ENCODE assay signal across 8 mouse cellular contexts in genomic region chr1:156781076-156781741, GRCm38 (mm10). TPM values are rescaled to one million over a fixed set of nuclear protein-coding genes. Genes with fewer than 3 reads are reported as not detected.
A peak's percentile ranks its signal among the peaks of the same experiment; 100 is the strongest.
DNase-seq lines count a peak whose midpoint lies in the region; ATAC-seq and TF ChIP-seq lines count a peak whose summit lies in the region.

No protein-coding gene starts in this region.

- DNase-seq in layer of hippocampus, adult 2 months (ENCODE audit: low spot score in 2 of 2) = peak in 1 of 2 experiments; percentile 27
- no peak for DNase-seq in layer of hippocampus, adult 9-11 months
- peak; percentile 88 for DNase-seq in fibroblast of lung, adult 2 months (ENCODE audit: low read depth)
- DNase-seq in limb, embryonic 11.5 days (ENCODE audit: low spot score) = peak; percentile 70
- no peak for DNase-seq in natural killer cell, adult 2 months (ENCODE audit: low spot score in 2 of 2)
- no peak for DNase-seq in spleen, postnatal 10 days (ENCODE audit: low spot score in 2 of 2)

- H3K4me3 ChIP-seq in layer of hippocampus, adult 2 months = no peak overlapping the region
- H3K4me3 ChIP-seq in heart, embryonic 14.5 days (ENCODE audit: control insufficient read depth in 1 of 2, insufficient read depth in 1 of 2, low read depth in 1 of 2, low read length in 2 of 2) = no peak overlapping the region
- H3K4me3 ChIP-seq in limb, embryonic 11.5 days (ENCODE audit: low read depth, low read length) = no peak overlapping the region
- H3K4me3 ChIP-seq in neural tube, embryonic 14.5 days (ENCODE audit: low read depth, low read length) = no peak overlapping the region

- H3K4me2 ChIP-seq in heart, embryonic 14.5 days (ENCODE audit: low read length) = peak overlapping the region; percentile 66
- no peak overlapping the region; the same call in 1 of the 2 replicates for H3K4me2 ChIP-seq in limb, embryonic 11.5 days (ENCODE audit: low read depth, severe bottlenecking)
- H3K4me2 ChIP-seq in neural tube, embryonic 14.5 days (ENCODE audit: low read depth, low read length) = no peak overlapping the region

- H3K36me3 ChIP-seq in heart, embryonic 14.5 days (ENCODE audit: control insufficient read depth, insufficient read depth, low read length) = no peaks in the 10 kb centered on the region
- H3K36me3 ChIP-seq in limb, embryonic 11.5 days (ENCODE audit: control insufficient read depth, insufficient read depth, low read length) = no peaks in the 10 kb centered on the region
- no peaks in the 10 kb centered on the region for H3K36me3 ChIP-seq in neural tube, embryonic 14.5 days (ENCODE audit: control insufficient read depth, insufficient read depth, low read length)

- peak overlapping the region; percentile 51; the same call in 1 of the 2 replicates for H3K27ac ChIP-seq in layer of hippocampus, adult 2 months
- H3K27ac ChIP-seq in heart, embryonic 14.5 days (replicated peaks in 1 of 2; ENCODE audit: control insufficient read depth in 1 of 2, insufficient read depth in 1 of 2, low read depth in 2 of 2, low read length in 2 of 2) = peak overlapping the region; percentile 94 to 96
- peak overlapping the region; percentile 78 for H3K27ac ChIP-seq in limb, embryonic 11.5 days (replicated peaks; ENCODE audit: low read depth, low read length)
- peak overlapping the region; percentile 23; the same call in 1 of the 2 replicates for H3K27ac ChIP-seq in neural tube, embryonic 14.5 days (ENCODE audit: low read depth, low read length)

- H3K9ac ChIP-seq in heart, embryonic 14.5 days (ENCODE audit: low read length) = peak overlapping the region; percentile 28; the same call in 1 of the 2 replicates
- H3K9ac ChIP-seq in limb, embryonic 11.5 days (ENCODE audit: low read length) = no peak overlapping the region
- no peak overlapping the region for H3K9ac ChIP-seq in neural tube, embryonic 14.5 days (replicated peaks; ENCODE audit: low read depth, low read length)

- TF ChIP-seq CTCF in layer of hippocampus, adult 2 months (conservative IDR thresholded peaks at IDR 0.05) = no peak

- no peaks in the 10 kb centered on the region for H3K27me3 ChIP-seq in heart, embryonic 14.5 days (ENCODE audit: control insufficient read depth, insufficient read depth, low read length)
- no peaks in the 10 kb centered on the region for H3K27me3 ChIP-seq in limb, embryonic 11.5 days (ENCODE audit: control insufficient read depth, insufficient read depth, low read length)
- H3K27me3 ChIP-seq in neural tube, embryonic 14.5 days (ENCODE audit: control insufficient read depth, insufficient read depth, low read length) = no peaks in the 10 kb centered on the region

- H3K9me3 ChIP-seq in heart, embryonic 14.5 days (ENCODE audit: control insufficient read depth, low read length) = no peaks in the 10 kb centered on the region
- no peaks in the 10 kb centered on the region for H3K9me3 ChIP-seq in limb, embryonic 11.5 days (ENCODE audit: control insufficient read depth, low read length)
- no peaks in the 10 kb centered on the region for H3K9me3 ChIP-seq in neural tube, embryonic 14.5 days (ENCODE audit: control insufficient read depth, low read length)

- H3K4me1 ChIP-seq in heart, embryonic 14.5 days (ENCODE audit: control insufficient read depth in 2 of 2, insufficient read depth in 2 of 2, low read length in 2 of 2) = peaks cover 33 to 37% of the 10 kb centered on the region in 2 experiments
- peaks cover 27% of the 10 kb centered on the region for H3K4me1 ChIP-seq in limb, embryonic 11.5 days (ENCODE audit: control insufficient read depth, insufficient read depth, low read length)
- peaks cover 14% of the 10 kb centered on the region for H3K4me1 ChIP-seq in neural tube, embryonic 14.5 days (ENCODE audit: control insufficient read depth, insufficient read depth, low read length)

- ATAC-seq in heart, embryonic 14.5 days (ENCODE audit: insufficient number of reproducible peaks, insufficient read depth, low FRiP score, low read depth) = 0 out of 2 replicates have a peak, but pooled peaks have one; percentile 37
- ATAC-seq in limb, embryonic 11.5 days (ENCODE audit: insufficient number of reproducible peaks, low FRiP score, low TSS enrichment, low read depth) = peak; percentile 65
- peak; percentile 30; the same call in 1 of the 2 replicates for ATAC-seq in neural tube, embryonic 14.5 days (ENCODE audit: low read depth)

- WGBS in heart, embryonic 14.5 days = 48% methylated on average over 12 of the region's 12 CpGs
- 8% methylated on average over 12 of the region's 12 CpGs for WGBS in limb, embryonic 11.5 days
- WGBS in neural tube, embryonic 14.5 days = 10% methylated on average over 12 of the region's 12 CpGs

RNA-seq across cellular contexts. Expression of gene Angptl1, which starts 57.2 kb away (rescaled TPM):
- total RNA-seq in layer of hippocampus, adult 2 months (2021) = under 1 TPM; 0.79 to 0.92 TPM
- 2.9 and 4.2 TPM in 2 replicates for polyA plus RNA-seq in heart, embryonic 14.5 days (2014; fragmentation: Nextera tagmentation; extraction: Ambion mirVana)
- polyA plus RNA-seq in limb, embryonic 11.5 days (2014; fragmentation: Nextera tagmentation; extraction: Ambion mirVana) = 6.6 and 7.0 TPM in 2 replicates
- polyA plus RNA-seq in neural tube, embryonic 14.5 days (2014; fragmentation: Nextera tagmentation; extraction: Ambion mirVana) = 1.4 and 1.7 TPM in 2 replicates

Comparison
In these comparisons a context has a peak if more than half of its experiments do, and no peak if none do; other contexts are left out.
1. DNase-seq: peak in fibroblast of lung, adult 2 months (single experiment) and limb, embryonic 11.5 days (single experiment); none in layer of hippocampus, adult 9-11 months (single experiment), natural killer cell, adult 2 months (0 of 2) and spleen, postnatal 10 days (0 of 2).
2. H3K27ac ChIP-seq: peak in every context shown above with its lines; median percentile 95 in heart, embryonic 14.5 days; 78 in limb, embryonic 11.5 days; 51 in layer of hippocampus, adult 2 months; 23 in neural tube, embryonic 14.5 days.
3. Peak in every context shown above with its lines, with median percentiles within 50 percentile points of each other: ATAC-seq.